Mouse (Mus musculus) heart, adult 2 months (tissue): Measurements from ENCODE around the gene Ccdc141.

ENCODE experiments used
- CTCF ChIP-seq: fragments of 200-600 bp; IDR thresholded peaks from 2 replicates; pipeline ENCODE4 v1.8.1; 2022; ENCODE audit warnings: antibody characterized with exemption, mild to moderate bottlenecking, moderate library complexity
- EP300 ChIP-seq: fragments of 200-500 bp; IDR thresholded peaks from 2 replicates; pipeline ENCODE4 v1.6.1; 2011; ENCODE audit warnings: low read depth, low read length, control low read depth; ENCODE audit not compliant: insufficient read depth
- POLR2A ChIP-seq: fragments of 200-500 bp; IDR thresholded peaks from 2 replicates; pipeline ENCODE4 v1.6.1; 2011; ENCODE audit warnings: mild to moderate bottlenecking, low read depth, low read length, control low read depth; ENCODE audit not compliant: insufficient read depth

GRCm38 (mm10) chr2:77162135-77162534, 8.3 kb downstream of the Ccdc141 start:
- TF ChIP-seq POLR2A: no peak
- TF ChIP-seq CTCF: no peak
- no peak for TF ChIP-seq EP300
